Mouse (Mus musculus) gastrocnemius, postnatal 10 days (tissue): ENCODE results near the gene Olfr288. TPM values are rescaled to one million over a fixed set of nuclear protein-coding genes. Genes with fewer than 3 reads are reported as not detected.
A peak's percentile ranks its signal among the peaks of the same experiment; 100 is the strongest.

ENCODE experiments used
- DNase-seq: peaks from one replicate; pipeline ENCODE4 v3.0.0; 2021; ENCODE audit warnings: mixed read lengths
- total RNA-seq, 2 experiments: library from RNA; stranded (reverse); gene quantifications; 2 replicates each; pipeline ENCODE4 v1.2.3; 2021

Olfr288 gene
- total RNA-seq, 2 experiments from 2014 or later, result not detected

- DNase-seq, result no peak
These were observed 29.8 kb downstream of the Olfr288 start, which contains the start of gene Asb8 for GRCm38 (mm10) chr15:98165525-98165924. Gene Asb8 (minus strand): TSS chr15:98165625.

- DNase-seq, result no peak
These were observed 32.8 kb downstream of the Olfr288 start for GRCm38 (mm10) chr15:98162561-98162960.

DNA sequence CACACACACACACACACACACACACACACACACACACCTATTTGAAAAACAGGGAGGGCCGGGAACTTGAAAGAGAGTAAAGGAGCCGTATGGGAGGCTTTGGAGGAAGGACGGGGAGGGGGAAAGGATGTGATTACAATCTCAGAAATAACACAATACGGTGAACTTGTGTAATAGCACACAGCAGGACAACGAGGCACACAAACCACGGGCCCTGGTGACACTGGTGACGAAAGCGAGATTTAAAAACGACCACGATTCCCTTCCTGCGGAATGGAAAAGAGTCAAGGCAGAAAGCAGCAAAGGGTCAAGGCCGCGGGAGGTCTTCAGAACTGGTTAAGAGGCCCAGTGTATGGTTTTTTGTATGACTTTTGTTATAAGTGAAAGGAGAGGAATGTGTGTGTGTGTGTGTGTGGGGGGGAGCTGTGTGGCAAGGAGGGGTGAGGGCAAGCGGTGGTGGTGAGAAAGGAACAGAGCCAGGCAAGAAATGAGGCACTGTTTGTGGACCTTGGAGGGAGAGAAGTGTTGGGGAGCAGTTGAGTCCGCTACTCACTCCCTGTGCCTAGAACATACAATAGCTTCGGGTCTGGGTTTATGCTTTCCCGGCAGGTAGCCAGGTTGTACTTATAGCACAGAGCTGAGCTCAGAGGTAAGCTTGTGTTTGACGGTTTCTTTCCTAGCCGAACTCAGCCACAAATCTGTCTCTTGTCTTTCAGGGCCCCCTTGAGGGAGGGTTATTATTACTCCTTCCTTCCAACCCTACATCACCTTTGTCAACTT lies 34.1 kb downstream of the Olfr288 start:
- DNase-seq, result no peak

DNA sequence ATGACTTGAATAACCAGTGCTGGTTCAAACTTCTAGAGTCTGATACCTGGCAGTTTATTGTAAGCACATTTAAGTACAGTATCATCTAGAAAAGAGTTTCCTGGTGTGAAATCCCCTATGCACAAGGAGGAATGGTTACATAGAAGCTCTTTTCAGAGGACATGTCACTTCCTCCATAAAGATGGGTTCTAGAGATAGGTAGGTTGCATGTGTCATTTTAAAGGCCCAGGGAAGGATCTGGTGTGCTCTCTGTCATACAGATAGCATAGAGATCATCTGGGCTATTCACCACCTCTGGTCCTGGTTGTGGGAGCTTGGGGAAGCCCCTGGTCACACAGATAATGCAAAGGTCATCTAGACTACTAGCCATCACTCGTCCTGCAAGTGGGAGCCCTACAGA lies 38.1 kb downstream of the Olfr288 start:
- no peak for DNase-seq

DNA sequence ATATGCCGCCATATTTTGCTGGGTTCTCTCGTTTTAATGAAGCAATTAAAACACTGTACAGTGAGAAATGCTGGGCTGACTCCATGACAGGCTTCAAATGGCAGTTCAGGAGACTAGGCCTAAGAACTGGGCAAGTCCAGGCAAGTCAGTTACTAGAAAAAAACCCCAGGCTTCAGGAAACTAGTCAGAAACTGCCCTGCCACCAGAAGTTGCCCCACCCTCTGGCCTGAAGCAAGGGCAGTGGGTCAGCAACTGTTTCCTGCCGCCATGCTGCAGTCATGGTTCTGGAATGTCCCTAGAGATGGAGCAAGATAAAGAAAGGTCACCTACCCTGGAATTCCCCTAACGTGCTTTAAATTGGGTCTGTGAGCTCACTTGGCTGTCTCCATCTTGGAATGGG lies 39.4 kb downstream of the Olfr288 start:
- DNase-seq, result no peak

DNA sequence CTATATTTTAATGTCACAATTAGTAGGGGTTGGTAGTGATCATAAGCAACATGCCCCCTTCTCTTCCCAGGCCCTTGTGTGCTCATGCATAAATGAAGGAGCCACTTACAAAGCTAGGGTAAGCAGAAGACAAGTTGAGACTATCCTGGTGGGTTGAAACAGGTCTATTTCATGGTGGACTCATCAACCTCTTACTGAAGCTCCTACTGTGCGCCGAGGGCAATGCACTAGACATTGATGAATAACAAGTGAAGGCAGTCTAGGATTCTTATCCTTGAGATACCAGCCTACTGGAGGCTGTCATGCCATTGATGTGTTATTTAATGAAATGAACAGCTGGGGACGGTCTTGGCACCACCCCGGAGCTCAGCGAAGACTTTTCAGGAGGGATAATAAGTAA lies 40.1 kb downstream of the Olfr288 start:
- no peak for DNase-seq

GRCm38 (mm10) chr15:98154631-98155030 lies 40.7 kb downstream of the Olfr288 start:
- no peak for DNase-seq

DNA sequence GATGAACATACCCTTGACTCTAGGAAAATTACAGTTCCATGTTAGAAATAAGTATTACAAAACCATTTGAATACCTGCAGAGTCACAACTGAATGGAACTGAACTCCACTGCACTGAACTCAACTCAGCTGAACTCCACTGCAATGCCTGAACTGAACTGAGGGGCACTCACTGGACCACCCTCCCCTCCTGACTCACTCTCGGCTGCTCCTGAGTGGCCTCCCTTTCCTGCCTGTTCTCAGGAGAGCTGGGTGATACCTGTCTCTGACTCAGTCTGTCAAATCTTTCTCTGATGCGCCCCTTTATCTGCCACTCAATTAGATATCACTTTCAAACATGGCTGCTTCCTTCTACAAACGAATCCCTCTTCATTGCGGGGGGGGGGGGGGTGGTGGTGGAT lies 41.2 kb downstream of the Olfr288 start:
- DNase-seq, result no peak

DNA sequence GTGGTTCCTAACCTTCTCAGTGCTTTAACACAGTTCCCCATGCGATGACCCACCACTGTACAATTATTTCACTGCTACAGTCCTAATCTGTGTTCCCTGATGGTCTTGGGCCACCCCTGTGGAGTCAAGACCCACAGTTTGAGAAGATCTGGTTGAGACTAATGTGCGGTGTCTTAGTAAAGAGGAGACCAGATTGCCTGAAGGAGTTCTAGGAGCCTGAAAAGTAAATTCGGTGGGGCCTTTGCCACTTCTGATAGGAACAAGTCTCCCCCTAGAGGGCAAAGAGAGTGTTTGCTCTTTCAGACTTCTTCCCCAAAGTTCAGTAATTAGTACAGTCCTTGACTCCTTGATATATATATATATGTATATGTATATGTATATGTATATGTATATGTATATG lies 41.7 kb downstream of the Olfr288 start:
- DNase-seq, result no peak

DNA sequence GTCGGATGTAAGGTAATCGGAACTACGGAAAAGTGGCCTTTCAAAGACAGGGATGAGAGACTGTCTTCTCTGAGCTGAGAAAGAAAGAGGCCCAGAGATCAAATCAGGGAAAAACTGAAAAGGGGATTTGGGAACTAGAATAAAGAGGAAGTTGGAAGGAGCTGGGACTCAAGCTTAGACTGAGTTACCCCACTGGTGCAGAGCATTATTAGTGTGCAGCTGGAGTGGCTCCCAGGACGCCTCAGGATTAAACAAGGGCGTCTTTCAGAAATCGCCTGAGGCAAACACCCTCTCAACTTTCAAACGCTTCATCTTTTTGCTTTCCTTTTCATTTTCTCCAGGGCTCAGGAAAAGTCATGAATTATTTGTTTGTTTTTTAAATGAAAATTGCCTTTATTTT lies 42.4 kb downstream of the Olfr288 start:
- no peak for DNase-seq

DNA sequence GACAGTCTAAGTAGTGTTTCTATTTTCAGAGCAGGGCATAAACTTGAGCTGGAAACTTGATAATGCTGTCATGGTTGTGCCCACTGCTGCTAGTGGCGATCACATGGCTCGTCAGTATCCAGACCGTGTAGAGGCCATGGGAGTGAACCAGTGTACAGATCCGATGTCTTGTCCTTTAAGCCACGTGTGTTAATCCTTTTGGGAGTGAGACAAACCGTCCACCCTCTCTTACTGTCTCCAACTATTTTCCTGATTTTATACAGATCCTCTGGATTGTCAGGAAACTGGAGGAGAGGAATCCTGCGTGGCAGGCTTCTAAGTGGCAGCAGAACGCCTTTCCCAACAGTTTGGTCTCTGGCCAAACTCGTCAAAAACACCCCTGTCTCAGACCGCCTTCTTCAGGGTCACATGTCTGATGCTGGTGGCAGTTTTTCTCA lies 46.2 kb downstream of the Olfr288 start:
- no peak for DNase-seq

DNA sequence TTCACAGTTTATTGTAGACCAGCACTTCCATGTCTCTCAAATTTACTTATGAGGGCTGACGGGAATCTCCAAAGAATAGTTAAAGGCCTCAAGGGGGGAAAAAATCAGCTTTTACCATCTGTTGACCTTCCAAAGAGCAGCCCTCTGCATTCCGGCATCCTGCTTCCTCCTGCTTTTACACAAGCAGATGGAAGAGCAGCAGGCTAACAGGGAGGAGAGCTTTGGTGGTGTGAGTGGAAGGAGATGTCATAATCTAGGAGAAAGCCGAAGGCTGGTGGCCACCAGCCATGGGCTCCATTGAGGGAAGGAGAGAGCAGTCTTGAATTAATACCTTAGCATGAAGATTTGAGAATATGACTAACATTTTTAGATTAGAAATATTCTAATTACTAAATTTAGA lies 47.0 kb downstream of the Olfr288 start:
- DNase-seq, result no peak

DNA sequence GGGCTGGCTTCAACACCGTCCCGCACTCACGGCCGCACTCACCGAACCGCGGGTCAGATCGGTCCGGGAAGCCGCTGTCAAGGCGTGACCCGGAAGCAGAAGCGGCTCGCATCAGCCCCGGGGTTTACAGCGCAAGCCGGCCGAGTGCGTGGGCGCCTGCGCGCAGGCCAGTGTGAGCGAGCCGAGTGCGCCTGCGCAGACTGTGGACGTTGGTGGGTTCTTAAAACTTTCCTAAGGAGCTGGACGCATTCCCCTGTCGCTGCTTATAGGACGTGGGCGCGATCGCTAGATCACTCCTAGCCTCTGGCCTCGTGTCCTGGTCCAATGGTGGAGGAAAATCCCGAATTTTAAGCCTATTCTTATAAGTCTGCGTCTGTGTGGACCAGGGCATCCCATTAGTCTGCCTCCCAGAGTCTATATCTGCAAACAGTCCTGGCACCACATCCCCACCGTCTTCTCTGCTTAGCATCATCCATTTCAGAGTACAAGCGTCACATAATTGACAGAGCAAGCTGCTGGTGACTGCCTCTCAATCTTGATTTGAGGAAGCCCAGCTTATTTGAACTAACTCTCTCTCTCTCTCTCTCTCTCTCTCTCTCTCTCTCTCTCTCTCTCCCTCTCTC lies 49.7 kb downstream of the Olfr288 start:
- peak; percentile 97 for DNase-seq

- peak; percentile 60 for DNase-seq
These were observed 50.4 kb downstream of the Olfr288 start for GRCm38 (mm10) chr15:98144861-98145507.

DNA sequence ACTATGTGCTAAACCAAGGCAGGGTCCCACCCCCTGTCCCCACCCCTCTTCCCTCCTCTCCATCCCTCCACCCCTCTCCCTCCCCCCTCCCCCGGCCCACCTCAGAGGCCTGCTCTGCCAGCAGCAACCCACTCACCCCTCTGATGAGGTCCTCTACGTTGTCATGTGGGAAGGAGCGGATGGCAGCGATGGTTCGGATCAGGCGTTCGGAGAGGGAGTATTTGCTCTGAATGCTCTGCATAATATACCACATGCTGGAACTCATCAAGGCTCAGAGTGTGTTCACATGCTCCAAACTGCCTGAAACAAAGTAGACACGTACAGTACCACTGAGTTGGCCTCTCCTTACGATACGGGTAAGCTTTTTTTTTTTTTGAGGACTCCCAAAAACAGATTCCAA lies 52.8 kb downstream of the Olfr288 start:
- DNase-seq, result no peak

GRCm38 (mm10) chr15:98140809-98141208 lies 54.5 kb downstream of the Olfr288 start:
- no peak for DNase-seq

GRCm38 (mm10) chr15:98139763-98140162 lies 55.6 kb downstream of the Olfr288 start:
- no peak for DNase-seq

DNA sequence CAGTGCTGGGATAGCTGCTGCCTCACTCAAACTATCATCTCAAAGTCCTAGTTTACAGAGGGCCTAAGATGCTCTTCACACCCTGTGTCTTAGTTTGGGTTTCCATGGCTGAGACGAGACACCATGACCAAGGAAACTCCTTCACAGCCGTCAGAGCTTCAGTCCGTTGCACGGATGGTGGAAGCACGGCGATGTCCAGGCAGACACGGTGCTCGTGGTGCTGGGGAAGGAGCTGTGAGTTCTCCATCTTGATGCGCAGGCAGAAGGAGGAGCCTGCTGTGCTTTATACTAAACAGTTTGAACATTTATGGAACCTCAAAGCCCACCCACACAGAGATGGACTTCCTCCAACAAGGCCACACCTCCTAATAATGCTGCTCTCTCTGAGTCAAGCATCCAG lies 58.5 kb downstream of the Olfr288 start:
- DNase-seq, result no peak

Other genes with a start within 250 kb of the Olfr288 start
- 10 to 100 TPM; 14.4 to 17.7 TPM for gene Tmem106c, start 231.3 kb downstream of the Olfr288 start, total RNA-seq
- 10 to 100 TPM; 33.3 to 33.7 TPM for gene Col2a1, start 190.8 kb downstream of the Olfr288 start, total RNA-seq
- 1,000 to 10,000 TPM; 1,073 to 1,245 TPM for gene Pfkm, start 103.0 kb downstream of the Olfr288 start, total RNA-seq
- gene Senp1, start 101.8 kb downstream of the Olfr288 start, total RNA-seq, result 10 to 100 TPM in 1 of 2 experiments, 1 to 10 TPM in 1; 9.6 to 13.3 TPM
- gene Asb8, start 29.9 kb downstream of the Olfr288 start, total RNA-seq, result 100 to 1,000 TPM; 137 to 157 TPM
- not detected for gene Ccdc184, start 28.4 kb downstream of the Olfr288 start, total RNA-seq
- gene Gm44579, start 25.4 kb upstream of the Olfr288 start, total RNA-seq, result not detected
- not detected for gene Olfr287, start 25.5 kb upstream of the Olfr288 start, total RNA-seq
- not detected for gene Olfr286, start 38.9 kb upstream of the Olfr288 start, total RNA-seq
- not detected for gene H1fnt, start 61.8 kb upstream of the Olfr288 start, total RNA-seq
- gene Zfp641, start 100.6 kb upstream of the Olfr288 start, total RNA-seq, result 10 to 100 TPM; 13.7 to 14.1 TPM
- gene Olfr285, start 121.8 kb upstream of the Olfr288 start, total RNA-seq, result not detected
- gene Olfr284, start 145.4 kb upstream of the Olfr288 start, total RNA-seq, result not detected
- gene Olfr283, start 185.4 kb upstream of the Olfr288 start, total RNA-seq, result not detected
- not detected for gene Olfr282, start 235.7 kb upstream of the Olfr288 start, total RNA-seq